Mouse (Mus musculus) kidney, embryonic 14.5 days (tissue): ENCODE measurements around the gene B4galt1. TPM values are rescaled to one million over a fixed set of nuclear protein-coding genes. Genes with fewer than 3 reads are reported as not detected.
A peak's percentile ranks its signal among the peaks of the same experiment; 100 is the strongest.

Experiments used
- ATAC-seq: fragments of 200-750 bp; cut with Nextera tagmentation; 2 replicates; pipeline ENCODE4 v1.8.0; 2017; ENCODE audit warnings: moderate number of reproducible peaks, mild to moderate bottlenecking, moderate TSS enrichment, moderate library complexity; ENCODE audit not compliant: low FRiP score, low TSS enrichment
- H3K27ac ChIP-seq: fragments of 300-500 bp; sonication (generic); 2 replicates; pipeline ENCODE4 v1.5.1; 2014; ENCODE audit warnings: low read depth, mild to moderate bottlenecking, low read length, moderate library complexity, mixed read lengths
- H3K27me3 ChIP-seq: fragments of 300-500 bp; sonication (generic); 2 replicates; pipeline ENCODE4 v1.6.1; 2014; ENCODE audit warnings: mild to moderate bottlenecking, low read length; ENCODE audit not compliant: control insufficient read depth, insufficient read depth
- H3K36me3 ChIP-seq: fragments of 300-500 bp; sonication (generic); 2 replicates; pipeline ENCODE4 v1.6.1; 2014; ENCODE audit warnings: low read length, mixed read lengths; ENCODE audit not compliant: control insufficient read depth, insufficient read depth
- H3K4me1 ChIP-seq: fragments of 300-500 bp; sonication (generic); 2 replicates; pipeline ENCODE4 v1.6.1; 2014; ENCODE audit warnings: low read length, mixed read lengths; ENCODE audit not compliant: control insufficient read depth, insufficient read depth
- H3K4me2 ChIP-seq: fragments of 300-500 bp; sonication (generic); replicated peaks from 2 replicates; pipeline ENCODE4 v1.6.1; 2014; ENCODE audit warnings: low read depth, mild to moderate bottlenecking, low read length
- H3K4me3 ChIP-seq: fragments of 300-500 bp; sonication (generic); 2 replicates; pipeline ENCODE4 v1.5.1; 2014; ENCODE audit warnings: mild to moderate bottlenecking, low read length
- H3K9ac ChIP-seq: fragments of 300-500 bp; sonication (generic); 2 replicates; pipeline ENCODE4 v1.6.1; 2014; ENCODE audit warnings: low read depth, mild to moderate bottlenecking, low read length, moderate library complexity
- H3K9me3 ChIP-seq: fragments of 300-500 bp; sonication (generic); 2 replicates; pipeline ENCODE4 v1.6.1; 2016; ENCODE audit warnings: low read length; ENCODE audit not compliant: control insufficient read depth
- WGBS: fragments of 180-500 bp; shearing (Covaris S2); extraction: QIAGEN DNeasy Blood & Tissue Kit; methylation state at CpG from one replicate; pipeline ENCODE4 v1.1.7; 2014; 5-methylcytosine and 5-hydroxymethylcytosine counted together
- polyA plus RNA-seq: library from polyadenylated mRNA; unstranded; fragments of >200 nt; fragmentation: Nextera tagmentation; extraction: Ambion mirVana; gene quantifications from 2 replicates; pipeline ENCODE4 v1.2.1, GENCODE M21; 2014

Gene B4galt1
- polyA plus RNA-seq, 1 experiment from 2014 or later = 45.8 TPM

DNA sequence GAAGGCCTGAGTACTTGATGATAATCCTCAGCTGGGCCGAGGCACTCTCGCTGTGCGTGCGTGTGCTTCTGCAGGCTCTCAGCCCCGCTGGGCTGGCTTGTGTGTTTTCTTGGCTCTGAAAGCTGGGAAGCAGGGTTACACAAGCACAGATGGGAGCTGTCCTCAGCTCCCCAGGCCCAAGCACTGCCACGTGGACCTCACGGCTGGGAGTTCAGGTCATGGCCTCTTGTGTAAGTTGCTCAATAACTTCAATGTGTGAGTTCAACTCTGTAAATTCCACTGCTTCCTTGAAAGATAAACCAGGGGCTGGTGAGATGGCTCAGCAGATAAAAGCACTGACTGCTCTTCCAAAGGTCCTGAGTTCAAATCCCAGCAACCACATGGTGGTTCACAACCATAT is 24.9 kb downstream of the B4galt1 start:
- no peaks in the 10 kb centered on the region for H3K4me1 ChIP-seq
- H3K27ac ChIP-seq = no peak overlapping the region
- 61% methylated on average over 7 of the region's 7 CpGs for WGBS
- no peaks in the 10 kb centered on the region for H3K27me3 ChIP-seq
- H3K36me3 ChIP-seq = no peaks in the 10 kb centered on the region; the same call in 1 of the 2 replicates
- H3K9ac ChIP-seq = no peak overlapping the region
- no peak for ATAC-seq
- no peaks in the 10 kb centered on the region for H3K9me3 ChIP-seq
- no peak overlapping the region for H3K4me2 ChIP-seq
- no peak overlapping the region for H3K4me3 ChIP-seq

DNA sequence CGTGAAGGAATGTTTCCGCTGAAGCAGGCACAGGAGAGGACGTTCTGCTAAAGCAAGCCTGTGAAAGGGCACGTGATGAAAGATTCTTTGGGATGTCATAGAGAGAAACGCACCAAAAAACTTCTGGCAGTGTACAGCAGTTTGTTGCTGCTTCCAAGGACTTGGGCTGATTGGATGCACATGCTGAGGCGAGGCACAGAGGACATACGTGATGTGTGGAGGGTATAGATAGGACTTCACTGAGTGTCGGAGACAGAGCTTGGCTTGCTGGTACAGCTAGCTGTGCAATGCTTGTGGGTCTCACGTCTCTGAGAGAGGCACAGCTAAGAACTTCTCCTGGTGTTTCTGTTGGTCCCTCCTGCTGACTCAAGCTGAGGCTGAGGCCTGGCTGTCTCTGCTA is 25.9 kb downstream of the B4galt1 start:
- WGBS = 93% methylated on average over 9 of the region's 9 CpGs
- ATAC-seq = no peak

DNA sequence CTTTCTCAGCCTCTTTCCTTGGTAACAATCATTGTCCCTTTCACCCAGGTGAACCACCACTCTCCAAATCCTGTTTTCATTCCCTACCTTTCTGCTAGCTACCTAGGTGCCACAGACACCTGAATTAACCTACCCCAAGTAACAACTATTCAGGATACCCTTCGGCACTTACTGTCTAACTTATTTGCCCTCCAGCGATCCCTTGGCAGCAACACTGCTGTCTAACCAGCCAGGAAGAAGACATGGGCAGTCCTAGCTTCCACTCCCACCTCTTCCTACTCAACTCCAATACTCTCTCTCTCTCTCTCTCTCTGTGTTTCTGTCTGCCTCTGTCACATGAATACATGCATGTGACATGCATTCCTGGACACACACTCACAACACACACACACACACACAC is 27.0 kb downstream of the B4galt1 start:
- Histone ChIP-seq H3K9me3 (no peaks in the 10 kb centered on the region), H3K4me3 (no peak overlapping the region), H3K36me3 (peaks cover 12% of the 10 kb centered on the region; the same call in 1 of the 2 replicates), H3K27me3 (no peaks in the 10 kb centered on the region), H3K27ac (no peak overlapping the region), H3K4me2 (no peak overlapping the region), H3K9ac (no peak overlapping the region), H3K4me1 (0 out of 2 replicates have a peak, but pooled peaks cover 2% of the 10 kb centered on the region)
- no peak for ATAC-seq
- 90% methylated on average over 2 of the region's 2 CpGs for WGBS

More for the DNA sequence above, 25.9 kb downstream of the B4galt1 start:
- Histone ChIP-seq H3K9ac (no peak overlapping the region), H3K4me2 (no peak overlapping the region), H3K27me3 (no peaks in the 10 kb centered on the region), H3K9me3 (no peaks in the 10 kb centered on the region), H3K36me3 (peaks cover 5% of the 10 kb centered on the region; the same call in 1 of the 2 replicates), H3K4me1 (0 out of 2 replicates have a peak, but pooled peaks cover 2% of the 10 kb centered on the region), H3K27ac (no peak overlapping the region), H3K4me3 (no peak overlapping the region)

DNA sequence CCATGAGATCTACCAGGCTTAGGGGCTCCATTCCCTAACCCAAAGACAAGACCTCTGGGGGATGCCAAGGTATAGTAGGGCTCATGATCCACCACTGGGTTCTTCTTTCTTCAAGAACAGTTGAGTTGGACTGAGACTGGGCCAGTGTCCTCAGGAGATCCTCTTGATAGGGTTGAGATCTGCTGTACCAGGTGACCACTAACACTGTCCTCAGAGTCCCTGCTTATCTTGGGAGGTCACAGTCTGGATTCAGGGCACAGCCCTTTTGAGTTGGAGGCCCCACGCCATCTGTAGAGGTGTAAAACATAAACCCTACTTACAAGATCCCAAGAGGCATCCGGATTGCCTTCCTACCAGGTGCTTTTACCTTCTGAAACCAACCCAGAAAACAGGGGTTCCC is 27.8 kb downstream of the B4galt1 start:
- WGBS = 98% methylated on average over 2 of the region's 2 CpGs
- Histone ChIP-seq H3K4me1 (peaks cover 8% of the 10 kb centered on the region; the same call in 1 of the 2 replicates), H3K9me3 (no peaks in the 10 kb centered on the region), H3K27me3 (no peaks in the 10 kb centered on the region), H3K4me2 (no peak overlapping the region), H3K4me3 (no peak overlapping the region), H3K36me3 (peaks cover 18% of the 10 kb centered on the region; the same call in 1 of the 2 replicates), H3K27ac (no peak overlapping the region), H3K9ac (no peak overlapping the region)
- no peak for ATAC-seq

DNA sequence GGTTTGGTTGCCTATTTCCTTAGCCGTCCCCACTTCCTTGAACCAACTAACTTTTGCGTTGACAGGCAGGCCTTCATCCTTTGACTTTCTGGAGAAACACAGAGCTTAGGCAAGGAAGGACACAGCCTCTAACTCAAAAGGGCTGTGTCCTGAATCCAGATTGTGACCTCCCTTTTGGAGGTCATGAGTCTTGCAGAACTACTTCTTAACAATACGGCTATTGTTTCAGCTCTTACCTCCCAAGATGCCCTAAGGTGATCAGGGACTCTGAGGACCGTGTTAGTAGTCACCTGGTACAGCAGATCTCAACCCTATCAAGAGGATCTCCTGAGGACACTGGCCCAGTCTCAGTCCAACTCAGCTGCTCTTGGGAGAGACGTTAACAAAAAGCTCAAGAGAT is 28.7 kb downstream of the B4galt1 start:
- H3K9ac ChIP-seq = no peak overlapping the region
- ATAC-seq = no peak
- WGBS = 65% methylated on average over 5 of the region's 5 CpGs
- peaks cover 20% of the 10 kb centered on the region; the same call in 1 of the 2 replicates for H3K36me3 ChIP-seq
- H3K9me3 ChIP-seq = no peaks in the 10 kb centered on the region
- H3K27me3 ChIP-seq = no peaks in the 10 kb centered on the region
- peaks cover 10% of the 10 kb centered on the region; the same call in 1 of the 2 replicates for H3K4me1 ChIP-seq
- H3K4me2 ChIP-seq = no peak overlapping the region
- H3K27ac ChIP-seq = peak overlapping the region; percentile 51; the same call in 1 of the 2 replicates
- no peak overlapping the region for H3K4me3 ChIP-seq

DNA sequence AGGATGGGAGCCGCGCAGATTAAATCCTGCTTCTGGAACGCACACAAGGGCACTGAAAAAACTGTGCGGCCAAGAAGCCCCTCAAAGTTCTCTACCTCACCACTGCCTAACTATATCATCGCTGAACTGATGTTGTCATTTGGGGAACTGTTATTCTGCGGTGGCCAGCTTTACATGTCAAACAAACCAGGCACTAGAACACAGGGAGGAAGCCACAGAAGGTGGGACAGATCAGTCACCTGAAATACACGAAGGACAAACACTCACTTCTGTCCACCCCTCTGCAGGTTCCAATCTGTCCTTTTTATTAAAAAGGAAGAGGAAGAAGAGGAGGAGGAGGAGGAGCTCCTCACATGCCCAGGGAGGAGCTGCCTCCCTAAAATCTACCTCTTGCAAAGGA is 29.3 kb downstream of the B4galt1 start:
- peaks cover 20% of the 10 kb centered on the region; the same call in 1 of the 2 replicates for H3K36me3 ChIP-seq
- H3K9ac ChIP-seq = no peak overlapping the region
- H3K4me3 ChIP-seq = no peak overlapping the region
- peak overlapping the region; percentile 51 for H3K27ac ChIP-seq
- ATAC-seq = no peak
- H3K27me3 ChIP-seq = no peaks in the 10 kb centered on the region
- no peak overlapping the region for H3K4me2 ChIP-seq
- no peaks in the 10 kb centered on the region for H3K9me3 ChIP-seq
- peaks cover 10% of the 10 kb centered on the region; the same call in 1 of the 2 replicates for H3K4me1 ChIP-seq
- 92% methylated on average over 7 of the region's 7 CpGs for WGBS

DNA sequence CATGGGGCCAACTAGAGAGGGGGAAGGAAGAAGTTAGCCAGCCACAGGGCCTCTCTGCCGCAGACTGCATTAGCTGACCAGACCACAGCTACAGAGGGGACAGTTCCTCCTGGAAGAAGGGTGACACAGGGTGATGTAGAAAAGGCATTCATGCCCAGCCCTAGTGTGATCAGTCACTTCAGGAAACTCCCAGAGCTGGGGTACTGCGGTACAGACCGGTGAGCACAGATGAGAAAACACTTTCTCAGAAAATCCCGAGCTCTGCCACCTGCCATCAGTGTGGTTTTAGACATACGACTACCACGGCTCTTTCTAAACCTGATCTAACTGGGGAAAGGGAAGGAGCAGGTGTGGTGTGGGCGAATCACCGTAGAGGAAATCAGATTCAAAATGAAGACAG is 30.1 kb downstream of the B4galt1 start:
- peaks cover 12% of the 10 kb centered on the region; the same call in 1 of the 2 replicates for H3K4me1 ChIP-seq
- H3K9ac ChIP-seq = no peak overlapping the region
- no peak overlapping the region for H3K4me3 ChIP-seq
- ATAC-seq = no peak
- no peak overlapping the region for H3K4me2 ChIP-seq
- H3K36me3 ChIP-seq = peaks cover 20% of the 10 kb centered on the region; the same call in 1 of the 2 replicates
- H3K9me3 ChIP-seq = no peaks in the 10 kb centered on the region
- H3K27me3 ChIP-seq = no peaks in the 10 kb centered on the region
- no peak overlapping the region for H3K27ac ChIP-seq
- 75% methylated on average over 8 of the region's 8 CpGs for WGBS

DNA sequence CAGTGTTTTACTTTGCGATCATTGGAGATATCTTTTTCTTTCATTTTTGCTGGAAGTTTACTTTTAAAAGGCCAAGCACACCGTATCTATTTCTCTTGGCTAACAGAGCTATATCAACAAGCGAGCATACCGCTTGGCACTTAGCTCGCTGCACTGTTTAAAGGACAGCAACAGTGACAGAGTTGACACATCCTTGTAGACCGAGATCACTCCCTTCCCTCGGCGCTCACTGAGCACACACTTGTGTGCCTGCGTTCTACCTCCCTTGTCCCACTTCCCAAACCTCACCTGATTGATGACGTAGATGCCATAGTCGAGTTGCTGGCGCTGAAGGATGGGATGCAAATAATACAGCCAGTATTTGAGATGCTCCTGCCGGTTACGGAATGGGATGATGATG is 30.7 kb downstream of the B4galt1 start:
- Histone ChIP-seq H3K9me3 (no peaks in the 10 kb centered on the region), H3K27ac (no peak overlapping the region), H3K36me3 (peaks cover 20% of the 10 kb centered on the region; the same call in 1 of the 2 replicates), H3K4me2 (no peak overlapping the region), H3K27me3 (no peaks in the 10 kb centered on the region), H3K4me1 (peaks cover 13% of the 10 kb centered on the region; the same call in 1 of the 2 replicates), H3K4me3 (no peak overlapping the region), H3K9ac (no peak overlapping the region)
- no peak for ATAC-seq
- 86% methylated on average over 14 of the region's 14 CpGs for WGBS

DNA sequence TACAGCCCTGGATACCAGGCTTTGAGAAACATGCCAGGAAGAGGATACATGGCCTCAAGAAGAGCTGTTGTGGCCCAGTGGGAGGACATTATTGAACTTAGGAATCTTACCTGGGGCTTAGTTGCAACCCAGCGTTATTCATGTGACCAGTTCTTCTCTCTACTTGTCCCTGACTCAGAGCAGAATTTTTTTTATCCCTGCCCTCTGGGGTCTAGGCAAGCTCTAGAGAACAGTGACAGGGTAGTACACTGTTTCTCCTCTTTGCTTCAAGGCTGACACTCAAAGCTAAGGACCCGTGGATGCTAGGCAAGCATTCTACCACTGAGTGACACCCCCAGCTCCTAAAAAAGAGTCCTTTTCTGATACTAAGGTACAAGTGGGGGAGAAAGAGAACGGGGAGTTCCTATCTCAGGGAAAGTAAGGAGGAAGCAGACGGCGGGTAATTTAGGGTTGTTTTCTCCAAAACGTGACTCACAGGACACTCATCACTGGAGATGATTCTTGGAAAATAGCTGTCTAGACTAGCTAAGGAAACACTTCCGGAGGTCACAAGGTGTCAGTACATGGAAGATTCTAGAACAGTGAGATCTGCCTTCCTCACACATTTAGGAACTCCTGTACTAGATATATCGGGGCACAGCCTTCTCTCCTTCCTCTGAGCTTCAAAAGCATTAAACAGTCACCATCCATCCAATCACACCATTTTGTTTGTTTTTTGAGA is 32.3 kb downstream of the B4galt1 start:
- Histone ChIP-seq H3K27ac (no peak overlapping the region), H3K4me1 (peaks cover 13% of the 10 kb centered on the region; the same call in 1 of the 2 replicates), H3K9me3 (no peaks in the 10 kb centered on the region), H3K4me2 (no peak overlapping the region), H3K9ac (no peak overlapping the region), H3K36me3 (peaks cover 30% of the 10 kb centered on the region; the same call in 1 of the 2 replicates), H3K27me3 (no peaks in the 10 kb centered on the region), H3K4me3 (no peak overlapping the region)
- ATAC-seq = no peak
- 68% methylated on average over 8 of the region's 8 CpGs for WGBS
